In genomic region chr4:59837659-59838058, GRCm38 (mm10) we compare ENCODE assay signal across 11 mouse cellular contexts. TPM values are rescaled to one million over a fixed set of nuclear protein-coding genes. Genes with fewer than 3 reads are reported as not detected.
A peak's percentile ranks its signal among the peaks of the same experiment; 100 is the strongest.
DNase-seq lines count a peak whose midpoint lies in the region; ATAC-seq lines count a peak whose summit lies in the region.
"Had no signal": no experiment of that assay in that cellular context is flagged by ENCODE, and none has a peak within 500 bp of the region (broad histone marks: within the 10 kb centered on the region; RNA-seq: fewer than 3 reads in every experiment).

No protein-coding gene starts in this region.

- H3K4me1 ChIP-seq in forebrain, embryonic 14.5 days (ENCODE audit: control insufficient read depth, insufficient read depth, low read length): no peaks in the 10 kb centered on the region; the same call in 1 of the 2 replicates
- no peaks in the 10 kb centered on the region for H3K4me1 ChIP-seq in midbrain, embryonic 11.5 days (ENCODE audit: control insufficient read depth, insufficient read depth, low read length)

- intact Hi-C loops in heart, postnatal 25 days (cut with DNase I): no loop called here

- H3K9ac ChIP-seq in forebrain, embryonic 14.5 days (ENCODE audit: low read length): no peak overlapping the region
- no peak overlapping the region for H3K9ac ChIP-seq in midbrain, embryonic 11.5 days (ENCODE audit: low read length)
- H3K9ac ChIP-seq: embryonic facial prominence, embryonic 12.5 days had no signal

- no peaks in the 10 kb centered on the region for H3K27me3 ChIP-seq in forebrain, embryonic 14.5 days (replicated peaks; ENCODE audit: control insufficient read depth, insufficient read depth, low read length)
- H3K27me3 ChIP-seq in midbrain, embryonic 11.5 days (ENCODE audit: control insufficient read depth, insufficient read depth, low read length): no peaks in the 10 kb centered on the region
- H3K27me3 ChIP-seq: CH12.LX; embryonic facial prominence, embryonic 12.5 days had no signal

- DNase-seq in heart, adult 11 months: peak; percentile 95
- DNase-seq in heart, postnatal 25 days (ENCODE audit: low spot score): no peak
- DNase-seq in heart, postnatal 4 days: peak; percentile 62
- peak; percentile 46 for DNase-seq in lung, postnatal 10 days
- no peak for DNase-seq in forebrain, embryonic 14.5 days (ENCODE audit: low spot score)
- no peak for DNase-seq in midbrain, embryonic 11.5 days (ENCODE audit: low spot score, missing footprints)
- DNase-seq in ovary, postnatal 10 days (ENCODE audit: low spot score): no peak

- H3K9me3 ChIP-seq in forebrain, embryonic 14.5 days (replicated peaks; ENCODE audit: control insufficient read depth, low read length): no peaks in the 10 kb centered on the region
- H3K9me3 ChIP-seq in midbrain, embryonic 11.5 days (ENCODE audit: control insufficient read depth, low read length): no peaks in the 10 kb centered on the region
- H3K9me3 ChIP-seq: embryonic facial prominence, embryonic 12.5 days had no signal

- 86% methylated on average over 7 of the region's 7 CpGs for WGBS in forebrain, embryonic 14.5 days
- WGBS in midbrain, embryonic 11.5 days: 84% methylated on average over 7 of the region's 7 CpGs

- ATAC-seq in common myeloid progenitor, adult 5-6 weeks (replicated peaks; ENCODE audit: low read depth, poor library complexity, severe bottlenecking): peak; percentile 62
- ATAC-seq in forebrain, embryonic 14.5 days: no peak
- no peak for ATAC-seq in midbrain, embryonic 11.5 days (ENCODE audit: low FRiP score)
- ATAC-seq: activated CD4-positive, CD25-positive, alpha-beta regulatory T cell, adult 4 months had no signal

- no peaks in the 10 kb centered on the region for H3K36me3 ChIP-seq in forebrain, embryonic 14.5 days (ENCODE audit: control insufficient read depth, insufficient read depth, low read length)
- H3K36me3 ChIP-seq in midbrain, embryonic 11.5 days (ENCODE audit: control insufficient read depth, insufficient read depth, low read length): peaks cover 3% of the 10 kb centered on the region; the same call in 1 of the 2 replicates
- H3K36me3 ChIP-seq: embryonic facial prominence, embryonic 12.5 days had no signal

- H3K27ac ChIP-seq in forebrain, embryonic 14.5 days (ENCODE audit: low read depth, low read length): no peak overlapping the region
- H3K27ac ChIP-seq in midbrain, embryonic 11.5 days (ENCODE audit: low read depth, low read length): no peak overlapping the region
- H3K27ac ChIP-seq: embryonic facial prominence, embryonic 12.5 days had no signal

- H3K4me2 ChIP-seq in forebrain, embryonic 14.5 days (ENCODE audit: low read length): no peak overlapping the region
- H3K4me2 ChIP-seq in midbrain, embryonic 11.5 days: no peak overlapping the region
- H3K4me2 ChIP-seq: embryonic facial prominence, embryonic 12.5 days had no signal

- no peak overlapping the region for H3K4me3 ChIP-seq in forebrain, embryonic 14.5 days (ENCODE audit: low read depth, low read length)
- H3K4me3 ChIP-seq in midbrain, embryonic 11.5 days (ENCODE audit: low read depth, low read length): no peak overlapping the region
- H3K4me3 ChIP-seq: embryonic facial prominence, embryonic 12.5 days had no signal

RNA-seq across cellular contexts. Expression of gene Snx30, which starts 32.0 kb away (rescaled TPM):
- total RNA-seq in heart, postnatal 25 days (2021): 1 to 10 TPM; 6.0 to 7.9 TPM
- 25.9 and 28.8 TPM in 2 replicates for total RNA-seq in common myeloid progenitor, adult 5-6 weeks (2017)
- 10 to 100 TPM; 10.3 to 12.9 TPM for total RNA-seq in heart, postnatal 4 days (2021)
- polyA plus RNA-seq in forebrain, embryonic 14.5 days (2014; fragmentation: Nextera tagmentation; extraction: Ambion mirVana): 9.8 and 11.4 TPM in 2 replicates
- polyA plus RNA-seq in midbrain, embryonic 11.5 days (2014; fragmentation: Nextera tagmentation; extraction: Ambion mirVana): 11.8 and 12.3 TPM in 2 replicates

RNA-seq across cellular contexts. Expression of gene Inip, which starts 36.3 kb away (rescaled TPM):
- 10 to 100 TPM in 1 of 2 experiments, 1 to 10 TPM in 1; 9.3 to 10.9 TPM for total RNA-seq in heart, postnatal 25 days (2021)
- 70.6 and 76.9 TPM in 2 replicates for total RNA-seq in common myeloid progenitor, adult 5-6 weeks (2017)
- total RNA-seq in heart, postnatal 4 days (2021): 10 to 100 TPM; 19.7 to 22.7 TPM
- 68.0 and 72.1 TPM in 2 replicates for polyA plus RNA-seq in forebrain, embryonic 14.5 days (2014; fragmentation: Nextera tagmentation; extraction: Ambion mirVana)
- 110 and 121 TPM in 2 replicates for polyA plus RNA-seq in midbrain, embryonic 11.5 days (2014; fragmentation: Nextera tagmentation; extraction: Ambion mirVana)

Comparison
In these comparisons a context has a peak if more than half of its experiments do, and no peak if none do; other contexts are left out.
1. DNase-seq: peak in heart, adult 11 months (single experiment), heart, postnatal 4 days (single experiment) and lung, postnatal 10 days (single experiment); none in heart, postnatal 25 days (single experiment), forebrain, embryonic 14.5 days (single experiment), midbrain, embryonic 11.5 days (single experiment) and ovary, postnatal 10 days (single experiment).